Mouse (Mus musculus): ENCODE results near the gene Kmt2e.

The Kmt2e gene

DNA sequence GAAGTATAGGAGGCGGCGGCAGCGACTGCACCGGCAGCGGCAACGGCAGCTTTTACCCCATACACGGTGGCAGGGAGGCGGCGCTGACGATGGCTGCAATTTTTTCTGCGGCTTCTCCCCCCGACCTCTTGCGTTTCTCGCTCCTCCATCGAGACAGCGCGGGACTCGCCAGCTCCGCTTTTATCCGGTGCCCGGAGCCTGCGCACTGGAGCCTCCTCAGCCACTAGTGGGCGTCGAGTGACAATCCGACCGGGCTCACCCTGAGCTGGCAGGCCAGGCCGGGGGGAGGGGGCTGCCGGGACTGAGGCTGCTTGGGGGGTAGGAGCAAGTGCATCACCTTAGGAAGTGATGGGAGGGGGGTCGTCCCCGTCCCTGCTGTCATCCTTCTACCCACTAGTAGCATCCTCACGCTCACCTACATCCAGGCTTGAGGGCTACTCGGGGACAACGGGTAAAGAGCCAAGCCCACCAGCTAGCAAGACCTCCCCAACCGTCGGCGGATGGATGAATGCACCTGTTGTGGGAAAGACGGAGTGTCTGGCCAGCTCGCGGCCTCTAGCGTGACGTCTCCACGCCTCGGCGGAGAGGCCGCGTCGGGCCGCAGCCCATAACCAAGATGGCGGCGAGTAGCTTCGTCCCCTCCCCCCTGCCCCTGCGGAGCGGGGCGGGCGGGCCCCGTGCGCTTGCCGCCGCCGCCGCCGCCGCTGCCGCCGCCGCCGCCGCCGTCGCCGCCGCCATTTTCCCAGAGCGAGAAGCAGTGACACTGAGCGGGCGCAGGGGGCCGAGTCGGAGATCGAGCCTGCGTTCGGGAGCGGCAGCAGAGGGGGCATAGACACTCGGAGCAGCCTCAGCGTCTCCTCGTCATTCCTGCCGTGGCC is at the start of gene Kmt2e:
TSS of gene Kmt2e (plus strand) at position 722 of the 878 bp plus-strand sequence.
- peak; percentile 88 for DNase-seq (ENCODE audit: low read depth)

DNA sequence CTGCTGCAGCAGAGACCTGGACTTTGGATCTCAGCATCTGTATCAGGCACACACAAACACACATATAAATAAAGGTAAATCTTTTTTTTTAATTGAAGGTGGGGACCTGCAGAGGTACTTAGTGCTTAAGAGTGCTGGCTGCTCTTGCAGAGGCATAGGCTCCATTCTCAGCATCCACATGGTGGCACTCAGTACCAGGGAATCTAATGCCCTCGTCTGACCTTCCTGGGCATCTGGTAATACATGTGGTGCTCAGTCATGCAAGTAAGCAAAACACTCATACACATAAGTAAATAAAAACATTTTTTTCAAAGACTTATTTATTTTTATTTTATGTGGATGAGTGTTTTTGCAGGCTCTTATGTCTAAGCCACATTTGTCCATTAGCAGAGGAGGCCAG is 49.1 kb upstream of the Kmt2e start:
- DNase-seq (ENCODE audit: low read depth) = peak; percentile 68

DNA sequence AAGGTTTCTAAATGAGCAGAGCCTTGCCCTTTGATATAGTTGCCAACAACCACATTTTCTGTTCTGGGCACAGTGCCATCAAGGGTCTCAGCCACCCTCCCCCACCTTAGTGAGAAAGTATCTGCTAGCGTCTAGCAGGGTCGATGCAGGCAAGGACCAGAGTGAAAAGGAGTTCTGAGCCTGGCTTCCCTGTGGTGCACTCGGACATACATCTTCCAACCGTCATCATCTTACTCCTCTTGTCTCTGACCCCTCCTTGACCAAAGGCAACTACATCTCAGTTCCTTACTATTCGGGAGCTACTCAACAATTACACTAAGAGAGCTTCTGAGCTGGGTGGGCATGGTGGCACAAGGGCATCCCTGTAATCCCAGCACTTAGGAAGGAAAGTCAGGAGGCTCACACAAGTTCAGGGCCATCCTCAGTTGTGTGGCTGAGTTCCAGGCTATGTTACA is 48.5 kb upstream of the Kmt2e start:
- no peak for DNase-seq (ENCODE audit: low read depth)

DNA sequence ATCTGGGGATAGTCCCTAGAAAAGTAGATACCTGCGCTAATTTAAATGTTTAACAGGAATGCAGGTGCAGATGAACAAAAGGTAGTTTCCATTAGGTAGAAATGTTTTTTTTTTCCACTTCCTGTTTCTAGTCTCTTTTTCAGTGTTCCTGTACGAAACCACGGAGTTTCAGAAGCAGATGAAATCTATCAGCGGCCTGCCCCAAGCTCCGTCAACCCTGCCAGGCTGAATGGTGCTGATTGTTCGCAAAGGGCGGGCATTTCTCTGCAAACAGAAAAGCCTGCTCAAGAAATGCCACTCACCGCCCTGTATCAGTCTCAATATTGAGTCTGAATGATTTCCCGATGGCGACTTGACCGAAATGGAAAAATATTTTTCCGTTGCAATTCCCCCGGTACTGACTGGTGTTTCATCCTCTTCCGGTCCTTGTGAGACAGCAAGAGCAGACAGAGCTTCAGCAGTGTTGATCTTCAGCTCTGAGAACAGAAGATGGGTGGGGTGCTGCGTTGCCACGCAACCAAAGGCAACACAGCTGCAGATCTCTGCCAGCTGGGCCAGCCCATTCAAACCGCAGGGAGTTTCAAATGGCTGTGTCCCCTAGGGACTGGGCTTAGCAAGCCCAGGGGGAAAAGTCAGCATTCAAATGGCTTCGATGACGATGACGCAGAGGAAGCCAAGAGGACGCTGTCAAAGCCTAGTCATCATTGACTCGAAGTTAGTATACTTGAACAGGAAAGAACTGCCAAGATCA is 47.5 kb upstream of the Kmt2e start:
- DNase-seq (ENCODE audit: low read depth) = peak; percentile 98

DNA sequence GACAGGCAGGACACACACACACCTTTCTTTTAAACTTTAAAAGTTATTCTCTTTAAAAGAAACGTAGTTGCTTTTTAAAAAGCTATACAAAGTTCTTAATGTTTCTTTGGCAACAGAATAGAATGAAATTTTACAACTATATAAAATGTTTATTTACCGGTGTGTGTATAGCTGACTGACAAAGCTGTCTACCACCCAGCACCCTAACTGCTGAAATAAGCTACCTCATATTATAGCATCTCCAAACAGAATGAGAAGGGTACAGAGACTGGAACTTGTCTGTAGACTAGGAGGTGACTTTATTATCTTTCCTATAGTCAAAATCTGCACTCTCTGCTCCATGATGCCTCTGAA is 47.0 kb upstream of the Kmt2e start:
- no peak for DNase-seq (ENCODE audit: low read depth)

DNA sequence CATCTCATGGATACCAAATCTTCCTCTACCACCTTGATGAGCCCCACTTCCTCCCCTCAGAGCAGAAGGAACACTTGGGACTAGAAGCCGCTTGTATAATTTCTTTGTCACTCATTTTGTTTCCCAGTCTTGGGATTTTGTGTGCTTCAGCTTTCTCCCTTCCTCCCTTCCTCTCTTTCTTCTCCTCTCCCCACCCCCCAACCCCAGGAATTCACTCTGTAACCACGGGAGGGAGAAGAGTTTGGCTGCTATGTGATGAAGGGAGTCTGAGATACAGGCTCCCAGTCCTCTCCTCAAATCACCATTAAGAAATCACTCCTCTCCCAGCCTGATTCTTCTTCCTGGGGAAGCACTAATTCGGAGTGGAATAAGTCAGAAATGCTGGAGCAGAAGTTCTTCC is 46.1 kb upstream of the Kmt2e start:
- DNase-seq (ENCODE audit: low read depth) = no peak

DNA sequence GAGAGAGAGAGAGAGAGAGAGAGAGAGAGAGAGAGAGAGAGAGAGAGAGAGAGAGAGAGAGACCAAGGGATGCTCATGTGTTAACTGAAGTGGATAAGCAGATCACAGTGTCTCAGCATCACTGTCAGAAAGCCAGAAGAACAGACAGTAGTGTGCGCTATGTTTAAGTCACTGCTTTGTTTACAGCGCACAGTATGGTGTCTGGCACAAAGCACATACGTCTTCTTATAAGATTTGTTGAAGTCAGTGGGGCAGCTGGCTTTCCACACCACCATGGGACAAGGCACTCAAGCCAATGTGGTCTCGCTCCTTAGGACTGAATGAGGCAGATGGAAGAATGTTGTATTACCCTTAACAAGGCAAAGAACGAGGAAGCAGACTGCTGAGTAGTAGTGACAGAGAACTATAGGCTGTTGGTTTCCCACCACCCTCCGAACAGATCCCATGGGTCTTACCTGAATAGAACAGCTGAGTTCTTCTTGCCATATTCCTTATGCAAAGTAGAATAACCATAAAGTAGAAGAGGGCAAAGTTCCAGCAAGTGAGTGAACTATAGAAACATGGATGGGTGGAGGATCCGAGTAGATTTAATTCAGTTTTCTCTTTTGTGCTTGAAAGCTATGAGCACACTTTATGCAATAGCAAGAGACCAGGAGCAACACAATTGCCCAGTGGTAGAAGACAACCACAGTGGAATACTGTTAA is 44.5 kb upstream of the Kmt2e start:
- no peak for DNase-seq (ENCODE audit: low read depth)

DNA sequence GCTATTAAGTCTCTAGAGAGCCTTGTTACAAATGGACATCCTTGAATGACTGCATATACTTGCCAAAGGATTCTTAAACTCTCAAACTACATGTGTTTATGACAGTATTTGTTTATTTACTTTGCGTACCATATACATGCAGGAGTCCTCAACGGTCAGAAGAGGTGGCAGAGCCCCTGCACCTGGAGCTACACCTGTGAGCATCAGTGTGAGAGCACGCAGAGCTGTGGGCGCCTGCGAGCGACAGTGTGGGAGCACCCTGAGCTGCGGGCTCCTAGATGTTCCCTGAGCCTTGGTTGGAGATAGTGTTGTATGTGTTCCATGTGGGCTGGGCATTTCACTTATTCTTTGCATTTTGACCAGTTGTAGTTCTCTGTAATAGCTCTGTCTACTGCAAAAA is 42.5 kb upstream of the Kmt2e start:
- no peak for DNase-seq (ENCODE audit: low read depth)

DNA sequence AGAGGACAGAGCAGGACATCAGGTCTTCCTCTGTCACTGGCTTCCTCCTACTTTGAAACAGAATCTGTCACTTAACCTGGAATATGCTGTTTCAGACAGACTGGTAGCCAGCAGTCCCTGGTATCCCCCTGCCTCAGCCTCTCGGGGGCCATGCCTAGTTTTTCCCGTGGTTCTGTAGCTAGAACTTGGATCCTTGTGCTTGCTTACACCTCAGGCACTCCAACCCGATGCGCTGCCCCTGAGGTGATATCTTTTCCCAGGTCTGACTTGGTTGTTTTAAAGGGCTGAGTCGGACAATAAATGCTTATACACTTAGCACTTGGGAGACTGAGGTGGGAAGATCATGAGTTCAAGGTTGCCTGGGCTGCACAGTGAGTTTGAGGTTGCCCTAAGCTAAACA is 40.4 kb upstream of the Kmt2e start:
- DNase-seq (ENCODE audit: low read depth) = no peak

DNA sequence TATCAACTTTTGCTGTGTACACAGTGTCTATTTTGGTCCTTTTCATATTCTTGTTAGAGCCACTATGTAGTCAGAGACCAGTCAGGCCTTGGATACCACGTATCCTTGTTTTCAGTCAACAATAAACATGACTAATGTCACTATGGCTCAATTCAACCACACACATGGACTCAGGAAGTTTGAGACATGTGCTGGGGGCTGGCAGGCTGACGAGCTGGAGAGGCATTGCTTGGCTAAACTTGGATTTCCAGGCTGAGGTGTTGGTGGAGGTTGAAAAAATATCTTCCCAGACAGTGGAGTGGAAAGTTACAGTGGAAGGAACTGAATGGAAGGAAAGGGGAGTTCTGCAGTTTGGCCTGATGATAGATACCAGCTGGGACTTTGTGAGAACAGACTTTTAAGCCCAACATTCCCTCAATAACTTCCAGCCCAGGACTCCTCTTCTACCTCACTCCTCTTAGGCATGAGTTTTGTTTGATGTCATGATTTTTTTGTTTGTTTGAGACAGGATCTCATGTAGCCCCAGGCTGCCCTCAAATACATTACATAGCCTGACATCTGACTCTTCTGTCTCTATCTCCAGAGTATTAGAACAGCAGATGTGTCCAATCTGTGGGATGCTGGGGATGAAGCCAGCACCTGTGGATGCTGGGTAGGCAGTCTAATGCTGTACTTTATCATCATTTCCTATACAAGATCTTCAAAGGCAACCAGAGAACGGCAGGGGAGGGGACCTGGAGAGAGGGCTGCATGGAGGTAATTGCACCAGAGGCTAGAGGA is 39.7 kb upstream of the Kmt2e start:
- peak; percentile 68 for DNase-seq (ENCODE audit: low read depth)

DNA sequence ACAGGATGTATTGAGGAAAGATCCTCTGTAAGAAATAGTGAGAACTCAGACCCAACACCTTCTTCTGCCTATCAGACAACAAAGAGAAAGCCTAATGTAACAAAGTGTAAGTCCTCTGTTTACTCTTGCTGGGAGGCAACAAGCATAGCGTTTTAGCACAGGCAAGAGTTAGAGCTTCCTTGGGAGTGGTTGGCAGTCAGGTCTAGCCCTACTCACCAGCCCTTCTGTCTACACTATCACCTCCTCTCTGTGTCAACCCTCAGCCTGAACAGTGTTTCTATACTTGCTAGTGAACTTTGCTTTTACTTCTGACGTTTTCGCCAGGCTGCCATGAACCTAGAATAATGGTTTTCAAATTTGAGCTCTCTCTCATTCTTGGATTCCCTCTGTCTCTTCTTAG is 38.5 kb upstream of the Kmt2e start:
- no peak for DNase-seq (ENCODE audit: low read depth)

DNA sequence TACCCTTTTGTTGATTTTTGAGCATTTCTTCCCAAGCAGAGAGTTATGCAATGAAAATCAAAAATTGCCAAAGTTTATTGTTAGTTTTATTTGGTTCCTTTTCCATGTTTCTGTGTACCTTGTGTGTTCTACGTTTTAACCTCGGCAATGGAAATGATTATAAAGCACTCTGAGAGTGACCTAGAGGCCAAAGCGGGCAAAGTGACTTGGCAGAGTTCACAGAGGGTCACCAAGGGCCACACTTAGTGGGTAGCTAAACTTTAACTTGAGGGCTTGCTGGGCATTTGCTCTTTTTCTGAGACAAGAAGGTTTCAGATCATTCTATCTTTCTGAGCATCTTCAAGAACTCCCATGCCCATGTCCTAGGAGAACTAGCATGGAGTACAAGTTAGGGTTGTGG is 37.5 kb upstream of the Kmt2e start:
- no peak for DNase-seq (ENCODE audit: low read depth)

DNA sequence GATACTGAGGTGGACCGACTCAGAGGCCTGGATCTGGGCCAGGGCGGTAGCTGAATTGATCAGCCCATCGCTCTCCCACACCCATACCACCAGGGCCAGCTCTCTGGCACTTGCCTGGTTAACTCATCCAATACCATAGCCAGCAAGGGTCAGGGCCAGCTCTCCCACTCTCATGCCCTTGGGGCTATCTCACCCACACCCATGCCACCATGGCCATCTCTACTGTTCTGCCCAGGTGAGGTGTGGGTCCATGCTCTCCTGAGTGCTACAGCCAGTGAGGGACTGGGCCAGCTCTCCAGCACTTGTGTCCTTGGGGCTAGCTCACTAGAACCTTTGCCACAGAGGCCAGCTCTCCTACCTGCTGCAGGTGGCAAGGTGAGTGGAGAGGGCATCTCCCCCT is 34.1 kb upstream of the Kmt2e start:
- no peak for DNase-seq (ENCODE audit: low read depth)

DNA sequence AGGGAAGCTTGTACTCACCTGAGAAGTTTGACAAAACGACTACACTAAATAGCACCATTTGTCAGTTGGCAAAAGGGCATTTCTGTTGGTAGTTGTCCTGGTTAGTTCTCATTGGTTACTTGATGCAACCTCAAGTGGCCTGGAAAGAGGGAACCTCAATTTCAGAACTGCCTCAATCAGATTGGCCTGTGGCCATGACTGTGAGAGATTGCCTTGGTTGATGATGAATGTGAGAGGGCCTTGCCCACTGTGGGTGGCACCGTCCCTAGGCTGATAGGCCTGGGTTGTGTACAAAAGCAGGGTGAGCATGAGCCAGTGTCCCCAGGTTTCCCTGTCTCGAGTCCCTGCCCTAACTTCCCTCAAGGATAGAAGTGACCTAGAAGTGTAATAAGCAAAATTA is 33.4 kb upstream of the Kmt2e start:
- DNase-seq (ENCODE audit: low read depth) = peak; percentile 32

DNA sequence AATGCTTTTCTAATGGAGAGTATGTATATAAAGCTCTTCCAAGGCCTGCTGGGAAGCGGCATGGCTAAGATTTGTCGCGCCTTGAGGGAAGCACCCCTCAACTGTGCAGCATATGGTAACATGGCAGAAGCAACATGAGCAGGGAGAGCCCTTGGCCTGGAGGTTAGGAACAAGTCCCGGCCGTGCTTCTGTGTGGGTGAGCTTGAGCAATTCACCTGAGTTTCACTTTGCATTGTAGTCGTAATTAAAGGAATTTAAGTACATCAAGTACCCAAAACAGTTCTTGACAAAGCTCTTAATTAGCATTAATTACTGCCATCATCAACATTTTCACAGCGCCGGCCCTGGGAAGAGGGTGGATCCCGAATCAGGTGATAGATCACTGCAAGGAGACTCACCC is 32.9 kb upstream of the Kmt2e start:
- no peak for DNase-seq (ENCODE audit: low read depth)

DNA sequence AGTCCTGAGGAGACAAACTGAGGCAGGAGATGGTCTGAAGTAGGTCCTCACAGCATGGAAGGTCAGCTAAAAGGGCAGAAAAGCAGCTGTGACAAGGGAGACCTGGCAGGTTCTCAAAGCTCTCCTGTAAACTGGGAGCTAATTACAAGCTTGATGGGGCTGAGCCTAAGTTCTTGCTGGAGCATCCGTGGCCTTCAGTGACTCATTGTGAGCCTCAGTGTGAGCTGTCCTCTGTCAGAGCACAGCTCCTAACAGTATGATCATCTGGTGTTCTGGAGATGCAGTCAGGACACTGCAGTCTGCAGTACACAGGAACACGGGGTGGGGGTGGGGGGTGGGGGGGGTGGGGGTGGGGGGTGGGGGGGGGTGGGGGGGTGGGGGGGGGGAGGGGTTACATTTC is 32.2 kb upstream of the Kmt2e start:
- peak; percentile 47 for DNase-seq (ENCODE audit: low read depth)

DNA sequence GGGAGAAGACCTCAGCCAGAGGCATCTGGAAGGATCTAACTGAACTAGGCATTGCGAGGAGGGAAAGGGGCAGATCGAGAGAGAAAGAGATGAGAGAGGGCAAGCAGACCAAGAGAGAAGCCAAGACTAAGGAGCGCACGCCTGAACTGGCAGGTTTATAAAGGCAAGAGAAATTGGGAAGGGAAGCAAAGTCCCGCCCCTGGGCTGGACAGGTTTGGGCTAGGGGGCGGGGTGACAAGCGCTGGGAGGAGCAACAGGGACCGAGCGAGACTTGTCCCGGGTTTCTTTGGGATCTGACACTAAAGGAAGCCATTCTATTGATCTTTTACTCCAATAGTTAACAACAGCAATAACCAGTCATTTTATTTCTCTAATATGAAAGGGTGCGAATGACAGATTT is 31.1 kb upstream of the Kmt2e start:
- DNase-seq (ENCODE audit: low read depth) = no peak

DNA sequence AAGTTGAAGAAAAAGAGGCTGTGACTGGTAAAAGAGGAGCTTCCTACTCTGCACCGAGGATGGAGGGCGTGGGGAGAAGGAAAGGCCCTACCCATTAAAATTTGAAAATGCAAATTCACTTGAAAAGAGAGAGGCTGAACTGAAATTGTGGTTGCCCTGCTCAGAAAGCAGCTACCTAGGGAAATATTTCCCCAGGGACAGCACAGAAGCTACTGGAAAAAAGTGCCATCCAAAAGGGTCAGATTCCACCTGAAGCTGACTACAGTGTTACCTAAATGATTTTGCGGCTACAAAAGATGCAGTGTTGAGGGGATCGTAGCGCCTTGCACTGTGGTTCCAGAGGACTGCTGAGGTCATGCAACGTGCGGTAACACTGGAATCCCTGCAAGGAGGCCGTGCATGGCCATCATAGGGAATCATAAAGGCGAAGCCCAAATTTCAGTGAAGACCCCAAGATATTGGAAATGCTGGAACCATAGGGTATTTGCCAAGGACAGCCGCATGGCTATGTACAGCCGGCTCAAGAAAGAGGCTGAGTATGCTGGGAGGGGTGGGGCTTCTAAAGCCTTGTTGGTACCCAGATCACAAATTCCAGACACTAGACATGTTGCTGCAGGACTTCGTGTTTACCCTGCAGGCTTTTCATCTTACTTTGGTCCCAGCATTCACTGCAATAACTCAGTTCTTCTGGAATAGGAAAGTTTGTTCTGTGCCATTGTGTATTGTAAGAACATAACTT is 28.4 kb upstream of the Kmt2e start:
- DNase-seq (ENCODE audit: low read depth) = no peak

DNA sequence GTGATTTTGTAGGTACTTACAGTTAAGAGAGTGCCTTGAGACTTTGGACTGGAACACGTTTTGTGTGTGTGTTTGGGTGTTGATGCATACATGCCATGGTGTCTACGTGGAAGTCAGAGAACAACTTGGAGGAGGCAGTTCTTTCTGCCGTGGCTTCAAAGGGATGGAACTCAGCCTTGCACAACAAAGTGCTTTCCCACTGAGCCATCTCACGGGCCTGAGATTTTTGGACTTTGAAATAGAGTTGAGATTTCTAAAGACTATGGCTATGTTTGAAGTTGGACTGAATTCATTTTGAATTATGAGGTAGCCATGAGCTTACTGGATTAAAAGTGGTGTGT is 27.9 kb upstream of the Kmt2e start:
- no peak for DNase-seq (ENCODE audit: low read depth)

DNA sequence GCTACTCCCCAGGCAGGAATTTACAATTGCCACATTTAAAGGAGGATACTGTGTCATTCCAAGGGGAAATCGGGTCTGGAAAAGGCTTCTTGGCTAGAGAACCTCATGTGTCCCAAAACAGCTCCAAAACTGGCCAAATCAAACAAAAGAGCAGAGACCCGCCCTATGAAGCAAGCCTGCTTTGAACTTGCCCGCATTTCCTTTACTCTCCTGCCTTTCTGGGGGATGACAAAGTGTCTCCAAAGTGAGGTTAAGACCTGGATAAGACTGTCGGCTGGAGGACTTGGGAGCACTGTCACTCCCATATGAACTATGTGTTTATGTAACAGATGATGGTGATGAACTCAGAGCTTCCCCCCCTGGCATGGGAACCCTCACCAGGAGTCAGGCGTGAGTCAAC is 26.1 kb upstream of the Kmt2e start:
- DNase-seq (ENCODE audit: low read depth) = no peak

DNA sequence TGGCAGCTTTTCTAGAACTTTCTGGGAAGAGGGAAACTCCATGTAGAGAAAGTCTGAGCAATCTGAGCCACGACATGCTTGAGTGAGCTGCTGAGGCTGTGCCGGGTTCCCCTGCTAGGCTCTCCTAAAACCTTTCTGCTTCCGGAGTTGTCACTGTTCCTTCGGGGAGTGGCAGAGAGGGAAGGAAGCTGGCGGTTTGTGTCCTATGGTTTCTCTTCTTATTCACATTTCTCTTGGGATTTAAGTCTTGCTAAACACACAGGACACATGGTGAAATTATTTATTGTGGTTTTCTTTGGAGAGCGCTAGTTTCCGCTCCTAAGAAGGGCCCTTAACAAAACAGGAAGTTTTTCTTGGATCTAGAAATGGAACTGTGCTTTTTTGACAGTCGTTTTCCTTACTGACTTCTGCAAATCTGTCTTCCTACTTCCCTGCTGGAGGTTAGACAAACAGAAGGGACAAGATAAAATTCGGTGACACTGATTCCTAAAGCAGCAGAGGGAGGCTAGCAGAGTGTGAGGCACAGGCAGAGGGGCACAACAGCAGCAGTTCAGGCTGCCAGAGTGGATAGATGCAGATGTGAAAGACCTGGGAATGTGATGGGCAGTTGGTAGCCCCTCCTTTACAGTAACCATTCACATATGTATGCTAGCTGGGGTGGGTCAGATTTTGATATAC is 24.1 kb upstream of the Kmt2e start:
- no peak for DNase-seq (ENCODE audit: low read depth)

Measured in 416B (cell line).